Mouse (Mus musculus): ENCODE measurements around the gene Adgrb3.

DNA sequence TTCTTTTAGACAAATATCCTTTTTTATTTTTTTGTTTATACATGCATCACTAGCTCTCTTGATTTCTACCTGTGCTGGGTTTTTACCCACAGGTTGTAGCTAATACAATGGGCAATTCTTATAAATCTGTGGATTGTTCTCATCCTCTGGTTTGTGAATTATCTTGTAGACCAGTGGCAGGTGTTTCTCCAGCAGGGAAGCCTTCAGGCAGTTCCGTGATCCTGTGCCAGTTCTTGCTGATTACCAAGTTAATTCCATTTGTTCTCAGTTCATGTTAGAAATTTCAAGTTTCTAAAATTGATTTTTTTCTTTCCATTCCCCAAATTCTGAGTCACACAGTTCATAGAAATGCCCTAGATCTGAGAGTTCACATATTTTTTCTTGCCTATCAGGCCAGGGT, 338.0 kb downstream of the Adgrb3 start:
- TF ChIP-seq POLR2A (IDR thresholded peaks at IDR 0.05; ENCODE audit: low read depth, low read length) (no peak), CTCF (IDR thresholded peaks at IDR 0.05; ENCODE audit: extremely low read depth, insufficient read depth, insufficient read length, insufficient replicate concordance) (no peak)
